Mouse (Mus musculus) CH12.LX (cell line): ENCODE results near the gene Skap2. TPM values are rescaled to one million over a fixed set of nuclear protein-coding genes. Genes with fewer than 3 reads are reported as not detected.

Experiments used
- DNase-seq: peaks from one replicate; pipeline ENCODE4 v3.0.0-alpha.2; 2013; ENCODE audit errors: extremely low read depth
- H3K27ac ChIP-seq: 2 replicates; pipeline ENCODE4 v1.5.1; 2012; ENCODE audit warnings: low read depth, mild to moderate bottlenecking, control low read depth, moderate library complexity; ENCODE audit not compliant: insufficient read depth
- H3K27me3 ChIP-seq: replicated peaks from 2 replicates; pipeline ENCODE3; 2012; ENCODE audit warnings: inconsistent platforms
- H3K36me3 ChIP-seq, 2 experiments: replicated peaks in 1 of 2; 2 replicates each; pipeline versions ENCODE3 to v1.6.1; 2012; ENCODE audit warnings: inconsistent platforms in 1 of 2, low read length in 1 of 2, mild to moderate bottlenecking in 1 of 2, mixed read lengths in 1 of 2, moderate library complexity in 1 of 2; ENCODE audit not compliant: control insufficient read depth in 1 of 2, insufficient read depth in 1 of 2
- H3K4me1 ChIP-seq, 2 experiments: 2 replicates each; pipeline ENCODE4 v1.6.1; 2012; ENCODE audit warnings: inconsistent platforms in 1 of 2, moderate library complexity in 1 of 2; ENCODE audit not compliant: insufficient read depth in 2 of 2, control insufficient read depth in 1 of 2
- H3K4me2 ChIP-seq: 2 replicates; pipeline ENCODE4 v1.6.1; 2012; ENCODE audit warnings: low read depth, mild to moderate bottlenecking, control low read depth; ENCODE audit not compliant: poor library complexity, insufficient read depth, severe bottlenecking
- H3K4me3 ChIP-seq, 3 experiments: fragments of 150-350 bp in 1 of 3; sonication (generic) in 1 of 3; replicated peaks in 1 of 3; 2 replicates each; pipeline versions ENCODE3 to v1.5.1; 2011 to 2012; ENCODE audit warnings: low read depth in 2 of 3, low read length in 2 of 3, mild to moderate bottlenecking in 2 of 3, moderate library complexity in 2 of 3, control low read depth in 1 of 3, improper control_type of control experiment in 1 of 3, inconsistent platforms in 1 of 3, mixed read lengths in 1 of 3; ENCODE audit not compliant: poor library complexity in 1 of 3
- H3K79me2 ChIP-seq: replicated peaks from 2 replicates; pipeline ENCODE4 v1.6.1; 2012; ENCODE audit warnings: mild to moderate bottlenecking, moderate library complexity; ENCODE audit not compliant: control insufficient read depth, poor library complexity, insufficient read depth, severe bottlenecking; ENCODE audit errors: extremely low read depth
- H3K9ac ChIP-seq: 2 replicates; pipeline ENCODE4 v1.6.1; 2012; ENCODE audit warnings: low read depth, mild to moderate bottlenecking, control low read depth, moderate library complexity; ENCODE audit not compliant: insufficient read depth
- H3K9me3 ChIP-seq: replicated peaks from 2 replicates; pipeline ENCODE3; 2012; ENCODE audit warnings: low read length, inconsistent platforms, mixed read lengths
- CHD1 ChIP-seq: IDR thresholded peaks from 2 replicates; pipeline ENCODE4 v1.6.1; 2012; ENCODE audit warnings: low read depth, low read length, improper control_type of control experiment, inconsistent platforms
- CHD2 ChIP-seq: IDR thresholded peaks from 2 replicates; pipeline ENCODE4 v1.6.1; 2011; ENCODE audit warnings: low read length, improper control_type of control experiment
- CTCF ChIP-seq, 2 experiments: IDR thresholded peaks in 1 of 2; conservative IDR thresholded peaks in 1 of 2; 2 replicates each; pipeline ENCODE4 v1.5.1; 2011 to 2012; ENCODE audit warnings: low read depth in 2 of 2, low read length in 2 of 2, improper control_type of control experiment in 1 of 2, inconsistent platforms in 1 of 2, mild to moderate bottlenecking in 1 of 2, moderate library complexity in 1 of 2
- E2F4 ChIP-seq: IDR thresholded peaks from 2 replicates; pipeline ENCODE4 v1.6.1; 2011; ENCODE audit warnings: low read depth, low read length, improper control_type of control experiment; ENCODE audit not compliant: insufficient replicate concordance
- EP300 ChIP-seq: IDR thresholded peaks from 2 replicates; pipeline ENCODE4 v1.6.1; 2011; ENCODE audit warnings: low read length, improper control_type of control experiment
- ETS1 ChIP-seq: conservative IDR thresholded peaks from 2 replicates; pipeline ENCODE4 v1.6.1; 2012; ENCODE audit warnings: low read depth, mild to moderate bottlenecking, inconsistent platforms, low read length, improper control_type of control experiment, moderate library complexity
- HCFC1 ChIP-seq: IDR thresholded peaks from 2 replicates; pipeline ENCODE4 v1.6.1; 2012; ENCODE audit warnings: low read depth, mild to moderate bottlenecking, inconsistent platforms, low read length, improper control_type of control experiment
- MEF2A ChIP-seq: IDR thresholded peaks from 2 replicates; pipeline ENCODE4 v1.6.1; 2014; ENCODE audit warnings: low read depth, mild to moderate bottlenecking, inconsistent platforms, low read length, improper control_type of control experiment, borderline replicate concordance
- MXI1 ChIP-seq: IDR thresholded peaks from 2 replicates; pipeline ENCODE4 v1.6.1; 2011; ENCODE audit warnings: mild to moderate bottlenecking, low read depth, low read length, improper control_type of control experiment
- POLR2AphosphoS2 ChIP-seq: IDR thresholded peaks from 2 replicates; pipeline ENCODE4 v1.6.1; 2011; ENCODE audit warnings: low read depth, low read length, improper control_type of control experiment
- RAD21 ChIP-seq: IDR thresholded peaks from 2 replicates; pipeline ENCODE4 v1.6.1; 2011; ENCODE audit warnings: low read depth, mild to moderate bottlenecking, low read length, improper control_type of control experiment, moderate library complexity
- SIN3A ChIP-seq: IDR thresholded peaks from 2 replicates; pipeline ENCODE4 v1.6.1; 2012; ENCODE audit warnings: low read length, improper control_type of control experiment, inconsistent platforms
- SMC3 ChIP-seq: IDR thresholded peaks from 2 replicates; pipeline ENCODE4 v1.6.1; 2011; ENCODE audit warnings: low read depth, low read length, improper control_type of control experiment
- ZC3H11A ChIP-seq: IDR thresholded peaks from 2 replicates; pipeline ENCODE4 v1.6.1; 2012; ENCODE audit warnings: low read depth, mild to moderate bottlenecking, inconsistent platforms, low read length, improper control_type of control experiment
- ZKSCAN1 ChIP-seq: IDR thresholded peaks from 2 replicates; pipeline ENCODE4 v1.6.1; 2012; ENCODE audit warnings: low read depth, inconsistent platforms, low read length, improper control_type of control experiment, borderline replicate concordance
- ZMIZ1 ChIP-seq: IDR thresholded peaks from 2 replicates; pipeline ENCODE4 v1.6.1; 2012; ENCODE audit warnings: low read depth, mild to moderate bottlenecking, inconsistent platforms, low read length, improper control_type of control experiment
- dilution Hi-C: fragments of 300-500 bp; cut with MboI; formaldehyde crosslinking; loops from 2 replicates; pipeline ENCODE4 v1.14.3; 2020; ENCODE audit warnings: low sequenced_read_pairs; ENCODE audit not compliant: extremely low pct_unique_long_range_greater_than_20kb, extremely low pct_ligation_motif_present
- in situ Hi-C: fragments of 300-500 bp; cut with MboI; formaldehyde crosslinking; loops from 3 replicates; pipeline ENCODE4 v1.14.3; 2019; ENCODE audit warnings: low sequenced_read_pairs, low pct_ligation_motif_present, low pct_unique_long_range_greater_than_20kb, mixed read lengths
- polyA plus RNA-seq: library from polyadenylated mRNA; unstranded; fragments of >175 nt; gene quantifications from 2 replicates; pipeline ENCODE4 v1.2.1, GENCODE M21; 2012; ENCODE audit warnings: low read depth; ENCODE audit not compliant: insufficient read length
- total RNA-seq, 2 experiments: library from RNA; depleted of rRNA; stranded (reverse); fragments of 300-350 nt in 1 of 2; fragments of >200 nt in 1 of 2; gene quantifications; 2 replicates each; pipeline ENCODE4 v1.2.3; 2012 to 2014

Gene Skap2
- total and polyA plus RNA-seq, 3 experiments = 25.8 to 76.1 (median 51.9) TPM

GRCm38 (mm10) chr6:52002676-52003075 is 9.7 kb downstream of the Skap2 start:
- H3K9me3 ChIP-seq = no peaks in the 10 kb centered on the region
- peaks cover 0 to 6% of the 10 kb centered on the region in 2 experiments; a peak in 1 of 4 replicates for H3K4me1 ChIP-seq
- DNase-seq = no peak
- no peaks in the 10 kb centered on the region; the same call in 1 of the 2 replicates for H3K79me2 ChIP-seq
- H3K4me3 ChIP-seq = no peak overlapping the region
- peaks cover 0 to 20% of the 10 kb centered on the region in 2 experiments for H3K36me3 ChIP-seq
- H3K9ac ChIP-seq = no peak overlapping the region
- no peaks in the 10 kb centered on the region for H3K27me3 ChIP-seq
- in situ Hi-C loops (loop anchor here (25.0 kb wide), 1 partner anchor 210 kb away; the partner anchor contains the start of genes Gm28308, Hoxa3, Hoxa5 and Hoxa6), dilution Hi-C loops (no loop called here)
- peak in 1 of 2 experiments; percentile 64; a peak in 2 of 4 replicates for TF ChIP-seq CTCF (conservative IDR thresholded peaks at IDR 0.05 in 1 of 2, IDR thresholded peaks at IDR 0.05 in 1 of 2; ENCODE audit: low read depth in 2 of 2, low read length in 2 of 2)
- no peak for TF ChIP-seq CHD2
- peak; percentile 50 for TF ChIP-seq RAD21
- TF ChIP-seq SMC3 = peak; percentile 51
- H3K4me2 ChIP-seq = no peak overlapping the region
- H3K27ac ChIP-seq = no peak overlapping the region

GRCm38 (mm10) chr6:51999157-51999478 is 13.2 kb downstream of the Skap2 start:
- DNase-seq = no peak
- in situ Hi-C loops = no loop called here
- Histone ChIP-seq H3K4me2 (no peak overlapping the region), H3K27me3 (no peaks in the 10 kb centered on the region), H3K9me3 (no peaks in the 10 kb centered on the region), H3K79me2 (no peaks in the 10 kb centered on the region), H3K4me1 (peaks cover 0 to under 1% of the 10 kb centered on the region in 2 experiments; a peak in 1 of 4 replicates), H3K27ac (no peak overlapping the region), H3K36me3 (peaks cover 3 to 18% of the 10 kb centered on the region in 2 experiments), H3K4me3 (no peak overlapping the region), H3K9ac (no peak overlapping the region)
- dilution Hi-C loops = no loop called here
- TF ChIP-seq MEF2A (no peak), ZMIZ1 (no peak), ZC3H11A (no peak), ZKSCAN1 (no peak), SIN3A (no peak), POLR2AphosphoS2 (no peak), RAD21 (no peak), E2F4 (no peak), SMC3 (no peak), HCFC1 (no peak), MXI1 (no peak), CTCF (conservative IDR thresholded peaks at IDR 0.05 in 1 of 2, IDR thresholded peaks at IDR 0.05 in 1 of 2; ENCODE audit: low read depth in 2 of 2, low read length in 2 of 2) (no peak), EP300 (no peak), ETS1 (no peak), CHD1 (no peak)
